ENCODE assay signal across 9 mouse cellular contexts in the genomic region with DNA sequence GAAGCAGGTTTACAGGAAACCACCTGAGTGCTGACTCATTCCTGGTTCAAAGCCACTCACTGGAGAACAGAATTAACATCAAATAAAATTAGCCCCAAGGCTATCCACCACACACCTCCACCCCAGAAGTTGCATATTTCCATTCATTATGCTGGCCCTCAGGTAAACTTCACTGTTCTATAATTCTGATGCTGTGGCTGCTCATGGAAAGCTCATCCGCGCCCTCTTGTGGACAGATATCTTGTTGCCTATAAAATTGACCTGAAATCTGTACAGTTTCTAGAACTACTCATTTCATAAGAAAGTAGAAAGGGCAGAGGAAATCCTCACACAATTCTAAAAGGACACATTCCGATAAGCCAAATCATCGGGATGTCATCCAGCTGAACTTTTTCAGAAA. TPM values are rescaled to one million over a fixed set of nuclear protein-coding genes. Genes with fewer than 3 reads are reported as not detected.
A peak's percentile ranks its signal among the peaks of the same experiment; 100 is the strongest.
DNase-seq lines count a peak whose midpoint lies in the region; ATAC-seq and TF ChIP-seq lines count a peak whose summit lies in the region.
"Had no signal": no experiment of that assay in that cellular context is flagged by ENCODE, and none has a peak within 500 bp of the region (broad histone marks: within the 10 kb centered on the region; RNA-seq: fewer than 3 reads in every experiment).

No protein-coding gene starts in this region.

- DNase-seq in forebrain, postnatal 0 days = peak; percentile 72
- peak; percentile 77 for DNase-seq in CH12.LX (ENCODE audit: extremely low read depth)
- DNase-seq in c-Kit-positive CD71-positive TER-119-negative erythroid progenitor cells, embryonic 14.5 days (ENCODE audit: low read depth) = peak; percentile 54
- peak; percentile 66 to 83 for DNase-seq in frontal cortex, postnatal 36 days (ENCODE audit: low spot score in 2 of 2)
- DNase-seq in layer of hippocampus, adult 8-10 months (ENCODE audit: low spot score in 2 of 2) = peak; percentile 39 to 71
- DNase-seq in lung, postnatal 36 days = peak; percentile 93
- DNase-seq in spleen, postnatal 14 days (ENCODE audit: low spot score in 2 of 2) = peak; percentile 22 to 67

- no peak for TF ChIP-seq EP300 in CH12.LX (IDR thresholded peaks at IDR 0.05; ENCODE audit: low read length)

- H3K4me2 ChIP-seq in forebrain, postnatal 0 days (ENCODE audit: low read depth) = no peak overlapping the region
- no peak overlapping the region for H3K4me2 ChIP-seq in forebrain, embryonic 13.5 days
- H3K4me2 ChIP-seq in CH12.LX (ENCODE audit: insufficient read depth, low read depth, poor library complexity, severe bottlenecking) = no peak overlapping the region
- H3K4me2 ChIP-seq: heart, embryonic 15.5 days had no signal

- H3K9ac ChIP-seq in forebrain, postnatal 0 days = no peak overlapping the region
- H3K9ac ChIP-seq in forebrain, embryonic 13.5 days = no peak overlapping the region
- H3K9ac ChIP-seq in CH12.LX (ENCODE audit: insufficient read depth, low read depth) = no peak overlapping the region
- H3K9ac ChIP-seq: heart, embryonic 15.5 days had no signal

- peak; percentile 92 for TF ChIP-seq RAD21 in CH12.LX (IDR thresholded peaks at IDR 0.05; ENCODE audit: low read depth, low read length)

- H3K36me3 ChIP-seq in forebrain, postnatal 0 days (ENCODE audit: insufficient read depth) = no peaks in the 10 kb centered on the region
- H3K36me3 ChIP-seq in forebrain, embryonic 13.5 days (ENCODE audit: poor library complexity, severe bottlenecking) = no peaks in the 10 kb centered on the region
- peaks cover 0 to 2% of the 10 kb centered on the region in 2 experiments for H3K36me3 ChIP-seq in CH12.LX (replicated peaks in 1 of 2; ENCODE audit: control insufficient read depth in 1 of 2, insufficient read depth in 1 of 2, low read length in 1 of 2)
- H3K36me3 ChIP-seq: heart, embryonic 15.5 days had no signal

- in situ Hi-C loops in CH12.LX (cut with MboI; ENCODE audit: low pct_ligation_motif_present, low pct_unique_long_range_greater_than_20kb, low sequenced_read_pairs) = loop anchor here (10.0 kb wide), 2 partner anchors 141 to 389 kb away; partner anchors contain the start of gene Aco1

- no peak for TF ChIP-seq POLR2A in CH12.LX (IDR thresholded peaks at IDR 0.05; ENCODE audit: low read depth, low read length)

- peak; percentile 82 for TF ChIP-seq CTCF in forebrain, postnatal 0 days (IDR thresholded peaks at IDR 0.05; ENCODE audit: low read depth)
- peak; percentile 57 to 90 for TF ChIP-seq CTCF in CH12.LX (conservative IDR thresholded peaks at IDR 0.05 in 1 of 2, IDR thresholded peaks at IDR 0.05 in 1 of 2; ENCODE audit: low read depth in 2 of 2, low read length in 2 of 2)

- WGBS in forebrain, postnatal 0 days = 22% methylated on average over 4 of the region's 4 CpGs
- 17% methylated on average over 4 of the region's 4 CpGs for WGBS in forebrain, embryonic 13.5 days

- no peak overlapping the region for H3K4me3 ChIP-seq in forebrain, postnatal 0 days (ENCODE audit: low read depth, low read length)
- no peak overlapping the region for H3K4me3 ChIP-seq in forebrain, embryonic 13.5 days
- H3K4me3 ChIP-seq in CH12.LX (replicated peaks in 1 of 3; ENCODE audit: low read depth in 2 of 3, low read length in 2 of 3, poor library complexity in 1 of 3) = no peak overlapping the region
- H3K4me3 ChIP-seq: heart, embryonic 15.5 days had no signal

- no peak overlapping the region for H3K27ac ChIP-seq in forebrain, postnatal 0 days (ENCODE audit: low read depth, low read length)
- H3K27ac ChIP-seq in forebrain, embryonic 13.5 days = no peak overlapping the region
- H3K27ac ChIP-seq in CH12.LX (ENCODE audit: insufficient read depth, low read depth) = no peak overlapping the region
- H3K27ac ChIP-seq: heart, embryonic 15.5 days had no signal

- ATAC-seq in forebrain, postnatal 0 days = no peak
- ATAC-seq in forebrain, embryonic 13.5 days = no peak

- H3K27me3 ChIP-seq in forebrain, postnatal 0 days (ENCODE audit: insufficient read depth, low read length) = no peaks in the 10 kb centered on the region
- H3K27me3 ChIP-seq in forebrain, embryonic 13.5 days = no peaks in the 10 kb centered on the region
- H3K27me3 ChIP-seq in CH12.LX (replicated peaks) = no peaks in the 10 kb centered on the region
- H3K27me3 ChIP-seq: heart, embryonic 15.5 days had no signal

- 0 out of 2 replicates have a peak, but pooled peaks cover 2% of the 10 kb centered on the region for H3K9me3 ChIP-seq in forebrain, postnatal 0 days (ENCODE audit: low read length)
- 0 out of 2 replicates have a peak, but pooled peaks cover 2% of the 10 kb centered on the region for H3K9me3 ChIP-seq in forebrain, embryonic 13.5 days (replicated peaks)
- H3K9me3 ChIP-seq in CH12.LX (replicated peaks; ENCODE audit: low read length) = peaks cover 6% of the 10 kb centered on the region
- H3K9me3 ChIP-seq: heart, embryonic 15.5 days had no signal

- no peaks in the 10 kb centered on the region for H3K79me2 ChIP-seq in CH12.LX (replicated peaks; ENCODE audit: control insufficient read depth, extremely low read depth, insufficient read depth, poor library complexity, severe bottlenecking)

- dilution Hi-C loops in CH12.LX (cut with MboI; ENCODE audit: extremely low pct_ligation_motif_present, extremely low pct_unique_long_range_greater_than_20kb, low sequenced_read_pairs) = no loop called here

- H3K4me1 ChIP-seq in forebrain, postnatal 0 days (ENCODE audit: insufficient read depth) = no peaks in the 10 kb centered on the region
- no peaks in the 10 kb centered on the region for H3K4me1 ChIP-seq in forebrain, embryonic 13.5 days
- H3K4me1 ChIP-seq in CH12.LX (ENCODE audit: control insufficient read depth in 1 of 2, insufficient read depth in 2 of 2) = peaks cover 3 to 17% of the 10 kb centered on the region in 2 experiments
- H3K4me1 ChIP-seq: heart, embryonic 15.5 days had no signal

TF ChIP-seq in CH12.LX, 34 proteins besides CTCF, POLR2A, EP300 and RAD21:
- TF ChIP-seq MAX (IDR thresholded peaks at IDR 0.05; ENCODE audit: low read length) (no peak), SMC3 (IDR thresholded peaks at IDR 0.05; ENCODE audit: low read depth, low read length) (peak; percentile 87), ELF1 (IDR thresholded peaks at IDR 0.05; ENCODE audit: low read depth, low read length) (no peak), IRF4 (IDR thresholded peaks at IDR 0.05; ENCODE audit: low read depth, low read length) (peak; percentile 30; the same call in 1 of the 2 replicates), MAFK (IDR thresholded peaks at IDR 0.05; ENCODE audit: insufficient replicate concordance, low read length) (no peak), MXI1 (IDR thresholded peaks at IDR 0.05; ENCODE audit: low read depth, low read length) (no peak), GABPA (IDR thresholded peaks at IDR 0.05; ENCODE audit: insufficient replicate concordance, low read depth, low read length) (no peak), NELFE (IDR thresholded peaks at IDR 0.05; ENCODE audit: low read depth, low read length) (peak; percentile 23; the same call in 1 of the 2 replicates), MEF2A (IDR thresholded peaks at IDR 0.05; ENCODE audit: borderline replicate concordance, low read depth, low read length) (no peak), MYC (IDR thresholded peaks at IDR 0.05; ENCODE audit: low read depth, low read length) (no peak)
TF ChIP-seq in CH12.LX: peak in this region for 3.

RNA-seq across cellular contexts. Expression of gene Ndufb6, which starts 6.4 kb away (rescaled TPM):
- total RNA-seq in forebrain, postnatal 0 days (2014; rRNA removed) = 187 and 250 TPM in 2 replicates
- polyA plus RNA-seq in forebrain, postnatal 0 days (2015; fragmentation: Nextera tagmentation; extraction: Ambion mirVana) = 392 and 475 TPM in 2 replicates
- 306 and 322 TPM in 2 replicates for polyA plus RNA-seq in forebrain, embryonic 13.5 days (2015; fragmentation: Nextera tagmentation; extraction: Ambion mirVana)
- total RNA-seq in CH12.LX (2012; rRNA removed) (205 and 227 TPM in 2 replicates), CH12.LX (2014; rRNA removed) (222 and 253 TPM in 2 replicates)
- polyA plus RNA-seq in CH12.LX (2012; ENCODE audit: insufficient read length, low read depth) = 144 and 159 TPM in 2 replicates
- total RNA-seq in layer of hippocampus, adult 8-10 months (2022) = 100 to 1,000 TPM; 158 to 176 (median 167) TPM

RNA-seq across cellular contexts. Expression of gene Topors, which starts 15.9 kb away (rescaled TPM):
- total RNA-seq in forebrain, postnatal 0 days (2014; rRNA removed) = 27.6 and 35.1 TPM in 2 replicates
- polyA plus RNA-seq in forebrain, postnatal 0 days (2015; fragmentation: Nextera tagmentation; extraction: Ambion mirVana) = 23.1 and 29.4 TPM in 2 replicates
- 41.1 and 41.6 TPM in 2 replicates for polyA plus RNA-seq in forebrain, embryonic 13.5 days (2015; fragmentation: Nextera tagmentation; extraction: Ambion mirVana)
- total RNA-seq in CH12.LX (2012; rRNA removed) = 23.1 and 28.7 TPM in 2 replicates
- 36.1 and 39.7 TPM in 2 replicates for total RNA-seq in CH12.LX (2014; rRNA removed)
- 38.9 and 43.8 TPM in 2 replicates for polyA plus RNA-seq in CH12.LX (2012; ENCODE audit: insufficient read length, low read depth)
- 10 to 100 TPM; 19.1 to 21.3 (median 21.0) TPM for total RNA-seq in layer of hippocampus, adult 8-10 months (2022)

RNA-seq across cellular contexts. Expression of gene Smim27, which starts 16.2 kb away (rescaled TPM):
- total RNA-seq in forebrain, postnatal 0 days (2014; rRNA removed) = 3.8 and 4.3 TPM in 2 replicates
- polyA plus RNA-seq in forebrain, postnatal 0 days (2015; fragmentation: Nextera tagmentation; extraction: Ambion mirVana) = 17.0 and 24.5 TPM in 2 replicates
- 31.6 and 32.4 TPM in 2 replicates for polyA plus RNA-seq in forebrain, embryonic 13.5 days (2015; fragmentation: Nextera tagmentation; extraction: Ambion mirVana)
- total RNA-seq in CH12.LX (2012; rRNA removed) (6.5 and 7.8 TPM in 2 replicates), CH12.LX (2014; rRNA removed) (1.6 and 2.2 TPM in 2 replicates)
- polyA plus RNA-seq in CH12.LX (2012; ENCODE audit: insufficient read length, low read depth) = 7.2 and 9.7 TPM in 2 replicates
- 10 to 100 TPM; 11.1 to 27.8 (median 17.2) TPM for total RNA-seq in layer of hippocampus, adult 8-10 months (2022)

RNA-seq across cellular contexts. Expression of gene Ddx58, which starts 46.0 kb away (rescaled TPM):
- 5.5 and 7.6 TPM in 2 replicates for total RNA-seq in forebrain, postnatal 0 days (2014; rRNA removed)
- 1.7 and 2.8 TPM in 2 replicates for polyA plus RNA-seq in forebrain, postnatal 0 days (2015; fragmentation: Nextera tagmentation; extraction: Ambion mirVana)
- polyA plus RNA-seq in forebrain, embryonic 13.5 days (2015; fragmentation: Nextera tagmentation; extraction: Ambion mirVana) = 1.5 and 2.0 TPM in 2 replicates
- 4.5 and 6.6 TPM in 2 replicates for total RNA-seq in CH12.LX (2012; rRNA removed)
- total RNA-seq in CH12.LX (2014; rRNA removed) = 4.2 and 4.5 TPM in 2 replicates
- 6.4 and 7.3 TPM in 2 replicates for polyA plus RNA-seq in CH12.LX (2012; ENCODE audit: insufficient read length, low read depth)
- 1 to 10 TPM; 3.7 to 8.2 (median 6.8) TPM for total RNA-seq in layer of hippocampus, adult 8-10 months (2022)
